Mouse (Mus musculus): ENCODE data around the gene Ntng2.

Ntng2 gene

DNA sequence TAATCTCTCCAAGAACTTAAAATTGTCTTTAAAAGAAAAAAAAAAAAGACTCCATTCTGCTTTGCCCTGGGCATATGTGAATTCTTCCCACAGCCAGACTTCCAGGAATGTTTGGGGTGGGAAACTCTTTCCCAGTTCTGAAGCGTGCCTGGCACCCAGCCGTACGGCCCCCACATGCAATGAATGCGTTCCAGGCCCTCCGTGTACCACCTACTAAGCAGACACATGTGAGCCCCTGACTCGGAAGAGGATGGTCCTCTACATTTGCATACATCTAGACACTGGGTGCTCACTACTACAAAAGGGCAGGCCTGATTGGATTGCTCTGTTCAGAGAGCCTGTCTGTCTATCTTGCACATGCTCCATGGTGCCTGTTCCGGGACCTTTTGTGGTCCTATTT is 17.0 kb downstream of the Ntng2 start:
- no peak for DNase-seq

DNA sequence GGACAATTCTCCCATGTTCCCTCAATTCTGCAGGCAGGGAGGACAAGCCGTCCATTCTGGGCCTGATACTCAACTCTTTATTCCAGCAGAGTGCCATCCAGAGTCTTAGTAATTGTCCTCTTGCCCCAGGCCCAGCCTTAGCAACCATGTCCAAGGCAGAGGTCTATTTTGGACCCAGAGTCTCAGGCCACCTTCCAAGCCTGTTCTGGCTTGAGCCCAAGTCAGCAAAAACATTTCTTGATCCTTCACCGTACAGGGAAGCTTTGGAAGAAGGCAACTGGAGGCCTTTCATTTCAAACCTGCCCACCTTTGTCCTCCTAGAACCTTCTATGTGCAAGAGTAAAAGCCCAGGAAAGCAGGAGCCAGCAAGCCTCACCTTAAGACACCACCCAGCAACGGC is 17.8 kb downstream of the Ntng2 start:
- no peak for DNase-seq

DNA sequence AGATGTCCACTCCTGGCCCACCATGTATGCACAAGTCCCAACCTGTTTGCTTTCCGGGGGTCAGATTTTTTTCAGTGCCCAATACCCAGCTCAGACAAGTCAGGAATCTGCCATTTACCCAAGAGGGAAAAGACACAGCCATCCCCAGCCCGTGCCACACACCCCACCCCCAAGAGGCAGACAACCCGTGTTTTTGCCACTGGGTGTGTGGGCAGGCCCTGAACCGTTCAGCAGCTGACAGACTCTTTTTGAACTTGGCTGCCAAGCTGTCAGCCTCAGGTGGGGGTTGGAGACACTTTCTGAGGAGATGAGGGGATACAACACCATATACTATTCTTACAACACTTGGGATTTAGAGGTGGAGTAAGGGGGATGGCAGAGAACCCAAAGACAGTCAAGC is 18.8 kb downstream of the Ntng2 start:
- no peak for DNase-seq

DNA sequence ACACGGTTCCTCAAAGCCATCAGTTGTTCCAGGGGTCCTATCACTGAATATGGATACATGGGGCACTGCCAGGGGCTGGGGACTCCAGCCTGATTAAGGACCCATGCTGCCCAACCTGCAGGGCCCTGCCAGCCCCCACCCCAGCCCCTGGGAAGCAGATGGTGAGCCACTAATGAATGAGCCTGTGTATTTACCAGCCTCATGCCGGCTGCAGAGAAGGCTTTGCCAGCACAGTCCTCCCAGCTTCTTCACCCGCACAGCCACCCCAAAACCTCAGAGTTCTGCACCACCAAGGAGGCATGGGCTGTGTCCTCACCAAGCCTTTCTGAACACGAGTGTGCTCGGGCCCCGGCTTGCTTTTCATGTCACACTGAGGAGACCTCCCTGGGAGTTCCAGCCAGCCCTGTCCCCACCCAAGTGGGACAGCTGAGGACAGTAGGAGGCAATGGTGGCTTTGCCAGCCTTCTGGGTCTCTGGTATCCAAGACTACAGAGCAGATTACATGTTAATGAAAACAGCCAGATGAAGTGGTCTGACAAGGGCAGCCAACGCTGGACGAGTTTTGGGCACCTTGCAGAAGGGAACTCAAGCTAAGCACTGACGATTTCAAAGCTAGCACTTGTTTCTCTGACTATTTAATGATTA is 22.5 kb downstream of the Ntng2 start:
- no peak for DNase-seq

DNA sequence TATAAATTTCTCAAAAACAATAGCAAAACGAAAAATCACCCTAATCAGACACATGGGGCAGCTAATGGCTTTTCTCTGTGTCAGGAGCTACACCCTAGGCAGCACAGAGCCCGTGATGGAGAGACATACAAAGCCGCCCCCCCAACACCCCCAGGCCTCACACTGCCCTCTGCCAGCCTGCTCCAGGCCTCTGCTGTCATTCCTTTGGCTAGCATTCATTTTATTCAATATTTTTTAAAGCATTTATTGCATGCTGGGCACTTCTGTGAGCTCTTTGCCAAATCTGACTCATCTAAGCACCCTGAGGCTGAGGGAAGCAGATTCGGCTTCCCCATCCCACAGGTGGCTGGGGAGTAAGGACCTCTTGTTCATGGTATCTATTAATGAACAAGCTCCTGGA is 26.1 kb downstream of the Ntng2 start:
- DNase-seq = no peak

DNA sequence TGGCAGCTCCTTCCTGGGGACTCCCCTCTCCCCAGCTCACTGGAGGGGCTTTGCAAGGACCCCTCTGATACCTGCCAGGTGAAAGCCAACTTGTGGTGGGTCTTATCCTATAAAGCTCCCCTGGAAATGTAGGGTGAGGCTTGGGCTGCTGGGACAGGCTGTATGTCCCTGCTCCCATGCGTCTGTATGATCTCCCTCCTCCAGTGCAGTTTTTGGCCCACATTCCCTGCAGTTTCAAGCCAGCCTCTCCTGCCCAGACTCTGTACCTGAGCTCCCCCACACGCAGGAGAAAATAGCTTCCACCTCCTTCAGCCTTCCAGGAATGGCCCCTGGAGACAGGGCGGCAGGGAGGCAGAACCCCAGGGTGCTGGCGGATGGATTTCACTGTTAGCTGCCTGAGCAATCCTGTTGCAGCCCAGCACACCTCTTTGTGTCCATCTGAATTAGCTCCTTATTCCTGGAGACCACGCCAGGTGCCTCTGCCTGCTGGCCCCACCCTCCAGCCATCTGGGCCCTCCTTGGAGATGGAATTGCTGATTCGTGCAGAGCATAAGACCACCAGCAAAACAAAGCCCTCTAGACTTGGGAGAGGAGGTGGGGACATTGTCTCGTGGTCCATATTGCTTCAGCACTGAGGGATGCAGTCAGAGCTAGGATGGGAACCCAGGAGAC is 29.1 kb downstream of the Ntng2 start:
- peak; percentile 39 for DNase-seq

DNA sequence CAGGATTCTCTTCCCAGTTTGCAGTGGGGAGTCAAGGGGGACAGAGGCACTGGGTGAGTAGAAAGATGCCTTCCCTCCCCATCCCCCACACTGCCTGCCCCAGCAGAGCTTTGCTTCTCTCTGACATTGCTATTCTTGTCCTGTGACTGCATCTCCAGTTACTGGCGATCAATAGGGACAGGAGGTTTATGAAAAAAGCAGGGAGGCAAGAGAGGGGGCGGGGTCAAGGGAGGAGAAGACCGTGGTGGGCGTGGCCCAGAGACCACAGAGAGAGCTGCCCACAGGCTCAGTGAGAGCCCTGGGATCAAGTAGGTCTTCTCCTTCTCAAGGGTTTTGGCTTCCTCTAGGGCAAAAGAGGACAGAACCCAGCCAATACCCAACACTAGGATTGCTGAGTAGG is 30.5 kb downstream of the Ntng2 start:
- DNase-seq = no peak

DNA sequence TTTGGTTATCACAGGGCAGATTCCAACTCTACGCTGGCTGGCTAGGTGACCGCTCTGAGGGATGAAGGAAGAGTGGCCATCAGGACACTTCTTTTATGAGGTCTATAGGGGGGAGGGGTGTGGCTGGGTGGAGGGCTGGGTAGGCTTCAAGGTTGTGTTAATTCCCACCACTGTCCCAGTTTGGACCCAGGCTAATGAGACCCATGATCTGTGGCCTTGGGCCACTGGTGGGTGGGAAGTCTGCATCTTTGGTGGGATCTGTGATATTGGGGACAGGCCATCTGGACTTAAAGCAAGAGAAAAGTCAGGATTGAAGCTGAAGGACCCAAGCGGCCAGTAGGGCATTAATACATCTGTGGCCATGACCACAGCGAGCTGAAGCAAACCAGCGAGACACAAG is 34.0 kb downstream of the Ntng2 start:
- peak; percentile 68 for DNase-seq

DNA sequence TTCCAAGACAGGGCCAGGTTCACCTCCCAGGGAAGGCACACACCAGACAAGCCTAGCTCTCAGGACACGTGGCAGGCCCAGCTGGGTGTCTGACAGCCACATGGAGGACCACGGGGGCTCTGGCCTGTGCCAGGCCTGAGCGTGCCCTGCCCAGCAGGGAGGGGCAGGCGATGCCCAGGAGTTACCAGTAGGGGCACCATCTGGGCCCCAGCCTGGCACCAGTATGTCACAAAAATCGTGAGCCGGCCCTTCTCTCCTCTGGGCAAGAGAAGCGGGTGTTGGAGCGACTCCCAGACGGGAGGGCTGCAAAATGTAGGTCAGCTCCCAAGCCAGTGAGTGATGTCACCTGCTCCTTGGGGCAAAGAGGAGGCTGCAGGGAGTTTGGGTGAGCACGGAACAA is 34.9 kb downstream of the Ntng2 start:
- DNase-seq = peak; percentile 99

DNA sequence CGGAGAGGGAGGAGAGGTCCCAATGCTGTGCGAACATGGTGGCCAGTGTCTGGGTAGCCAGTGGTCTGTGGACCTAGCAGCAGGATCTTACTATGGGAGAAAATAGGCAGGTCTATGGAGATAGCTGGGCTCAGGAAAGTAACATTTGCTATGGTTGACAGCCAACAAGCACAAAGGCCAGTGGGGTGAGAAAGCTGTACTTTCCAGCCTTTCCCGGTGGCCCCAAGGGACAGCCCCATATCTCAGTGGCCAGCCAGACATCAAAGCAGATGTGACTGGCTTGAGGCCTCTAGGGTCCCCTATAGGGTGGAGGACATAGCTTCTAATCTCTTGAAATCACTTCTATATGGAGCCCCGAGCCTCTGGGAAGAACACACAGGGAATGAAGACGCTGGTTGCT is 35.8 kb downstream of the Ntng2 start:
- DNase-seq = peak; percentile 59

DNA sequence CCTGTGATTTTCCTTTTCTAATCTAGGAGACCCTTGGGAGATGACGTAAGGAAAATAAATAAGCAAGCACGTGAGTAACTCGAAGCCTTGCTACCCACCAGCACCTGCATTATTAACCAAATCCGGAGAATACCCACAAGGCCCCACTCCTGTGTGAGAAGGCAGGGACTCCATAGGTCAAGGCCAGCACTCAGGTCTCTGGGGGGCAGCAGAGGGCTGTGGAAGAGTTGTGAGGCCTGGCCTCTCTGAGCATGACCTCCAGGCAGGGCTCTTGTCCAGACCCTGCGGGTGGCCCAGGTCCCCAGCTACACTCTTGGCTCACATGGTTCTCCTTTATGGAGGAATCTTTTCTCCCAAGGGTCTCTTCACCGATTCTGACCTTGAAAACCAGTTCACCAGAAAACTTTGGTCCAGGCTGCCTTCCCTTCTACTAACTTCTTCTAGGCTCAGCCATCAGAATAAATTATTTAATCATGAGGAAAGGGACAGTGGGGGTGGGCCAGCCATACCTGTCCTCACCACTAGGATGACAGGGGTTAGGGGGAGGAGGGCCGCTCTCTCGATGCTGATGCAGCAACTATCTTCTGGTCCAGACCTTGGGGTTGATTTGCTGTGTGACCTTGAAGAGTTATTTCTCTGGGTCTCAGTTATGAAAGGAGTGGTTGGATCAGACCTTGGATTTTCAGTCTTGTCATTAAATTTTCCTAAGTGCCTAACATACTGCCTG is 36.4 kb downstream of the Ntng2 start:
- peak; percentile 87 for DNase-seq

DNA sequence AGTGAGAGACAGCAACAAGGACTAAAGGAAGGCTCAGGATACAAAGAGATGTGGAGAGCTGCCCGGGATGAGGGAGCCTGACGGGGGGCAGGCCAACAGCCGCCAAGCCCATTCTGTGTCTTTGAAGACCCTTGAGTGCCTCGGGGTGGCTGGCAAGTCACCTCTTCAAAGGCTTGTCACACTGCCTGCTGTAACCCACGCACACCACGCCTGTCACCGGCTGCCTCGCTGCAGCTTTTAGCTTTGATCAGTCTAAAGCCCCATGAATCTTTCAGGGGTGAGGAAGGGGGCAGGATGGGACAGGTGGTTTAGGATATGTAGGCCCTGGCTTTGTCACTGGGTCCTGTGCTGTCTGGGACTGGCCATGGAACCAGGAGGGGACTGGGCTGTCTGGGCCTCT is 46.6 kb downstream of the Ntng2 start:
- DNase-seq = no peak

DNA sequence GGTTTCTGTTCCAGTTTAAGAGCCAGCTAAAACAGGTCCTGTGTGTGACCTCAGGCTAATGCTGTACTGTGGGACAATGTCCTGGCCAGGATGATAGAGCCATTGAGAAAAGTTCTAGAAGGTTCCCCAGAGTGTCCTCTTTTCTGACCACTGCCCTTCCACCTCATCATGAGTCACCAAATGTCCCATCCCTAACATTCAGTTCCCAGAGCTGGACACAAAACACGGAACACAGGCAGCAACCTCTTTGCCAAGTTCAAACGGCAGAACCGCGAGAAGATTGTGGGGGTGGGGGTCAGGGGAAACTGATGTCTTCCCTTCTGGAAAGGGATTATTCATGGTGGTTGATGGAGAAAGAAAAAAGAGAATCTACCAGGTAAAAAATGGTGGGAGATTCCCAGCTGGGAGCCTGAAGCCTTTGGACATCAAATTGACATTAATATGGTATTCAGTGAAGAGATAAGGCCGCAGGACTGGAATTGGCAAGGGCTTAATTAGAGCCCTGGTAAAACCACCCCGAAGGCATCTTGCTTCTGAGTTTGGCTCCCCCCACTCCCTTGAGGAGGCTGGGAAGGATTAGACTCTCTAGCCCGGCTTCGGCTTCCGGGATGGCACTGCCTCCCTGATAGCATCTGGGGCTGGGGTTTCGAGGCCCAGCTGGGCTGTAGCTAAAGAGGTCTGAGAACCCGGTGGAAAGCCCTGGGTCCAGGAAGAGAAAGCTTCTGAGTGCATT is 51.4 kb downstream of the Ntng2 start:
- peak; percentile 11 for DNase-seq

DNA sequence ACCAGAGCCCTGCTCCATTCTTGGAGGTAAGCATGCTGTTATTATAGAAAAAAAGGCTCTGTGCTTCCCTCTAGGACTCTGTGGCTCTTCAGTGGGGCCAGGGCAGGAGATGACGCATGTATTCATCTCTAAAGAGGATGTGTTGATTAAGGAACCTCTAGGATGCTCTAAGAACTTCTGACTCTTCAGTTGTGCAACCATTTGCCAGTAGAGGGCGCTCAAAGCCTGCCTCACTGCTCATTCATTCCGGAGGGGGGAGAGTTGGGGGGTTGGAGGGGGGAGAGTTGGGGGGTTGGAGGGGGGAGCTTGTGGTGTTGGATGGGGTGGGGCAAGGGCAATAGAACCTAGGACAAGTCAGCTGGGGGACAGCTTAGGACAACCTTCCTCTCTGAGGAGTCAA is 52.9 kb downstream of the Ntng2 start:
- peak; percentile 72 for DNase-seq

DNA sequence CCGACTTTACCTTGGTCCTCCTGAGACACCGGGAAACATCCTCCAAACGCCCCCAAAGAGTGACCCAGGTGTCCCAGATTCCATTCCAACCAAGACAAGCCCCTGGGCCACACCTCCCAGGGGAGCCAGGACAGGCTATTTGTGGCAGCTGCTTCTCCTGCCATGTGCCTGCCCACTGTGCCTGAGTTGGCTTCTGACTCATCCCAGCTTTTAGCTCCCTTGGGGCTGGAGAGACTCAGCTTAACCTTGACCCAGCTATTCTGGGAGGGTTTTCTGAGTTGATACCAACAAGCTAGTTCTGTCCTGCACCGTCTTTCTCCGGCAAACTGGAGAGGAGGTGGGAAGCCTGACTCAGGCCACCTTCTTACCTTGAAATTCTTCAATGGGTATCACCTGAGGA is 54.4 kb downstream of the Ntng2 start:
- peak; percentile 16 for DNase-seq

DNA sequence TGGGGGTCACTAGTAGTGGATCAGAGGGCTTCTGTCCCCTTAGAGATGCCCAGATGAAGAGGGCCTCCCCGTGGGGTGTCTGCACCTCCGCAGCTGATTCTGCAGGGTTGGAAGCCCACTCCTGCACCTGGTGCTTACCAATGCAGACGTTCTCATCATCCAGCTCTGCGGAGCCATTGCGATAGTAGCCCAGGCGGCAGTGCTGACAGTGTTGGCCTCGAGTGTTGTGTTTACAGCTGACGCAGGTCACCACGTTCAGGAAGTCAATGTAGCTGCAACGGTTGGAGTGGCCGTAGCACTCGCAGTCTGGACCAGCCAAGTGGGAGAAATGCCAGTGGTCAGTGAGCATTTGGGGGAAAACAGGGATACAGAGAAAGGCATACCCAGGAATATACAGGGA is 56.0 kb downstream of the Ntng2 start:
- DNase-seq = peak; percentile 10

DNA sequence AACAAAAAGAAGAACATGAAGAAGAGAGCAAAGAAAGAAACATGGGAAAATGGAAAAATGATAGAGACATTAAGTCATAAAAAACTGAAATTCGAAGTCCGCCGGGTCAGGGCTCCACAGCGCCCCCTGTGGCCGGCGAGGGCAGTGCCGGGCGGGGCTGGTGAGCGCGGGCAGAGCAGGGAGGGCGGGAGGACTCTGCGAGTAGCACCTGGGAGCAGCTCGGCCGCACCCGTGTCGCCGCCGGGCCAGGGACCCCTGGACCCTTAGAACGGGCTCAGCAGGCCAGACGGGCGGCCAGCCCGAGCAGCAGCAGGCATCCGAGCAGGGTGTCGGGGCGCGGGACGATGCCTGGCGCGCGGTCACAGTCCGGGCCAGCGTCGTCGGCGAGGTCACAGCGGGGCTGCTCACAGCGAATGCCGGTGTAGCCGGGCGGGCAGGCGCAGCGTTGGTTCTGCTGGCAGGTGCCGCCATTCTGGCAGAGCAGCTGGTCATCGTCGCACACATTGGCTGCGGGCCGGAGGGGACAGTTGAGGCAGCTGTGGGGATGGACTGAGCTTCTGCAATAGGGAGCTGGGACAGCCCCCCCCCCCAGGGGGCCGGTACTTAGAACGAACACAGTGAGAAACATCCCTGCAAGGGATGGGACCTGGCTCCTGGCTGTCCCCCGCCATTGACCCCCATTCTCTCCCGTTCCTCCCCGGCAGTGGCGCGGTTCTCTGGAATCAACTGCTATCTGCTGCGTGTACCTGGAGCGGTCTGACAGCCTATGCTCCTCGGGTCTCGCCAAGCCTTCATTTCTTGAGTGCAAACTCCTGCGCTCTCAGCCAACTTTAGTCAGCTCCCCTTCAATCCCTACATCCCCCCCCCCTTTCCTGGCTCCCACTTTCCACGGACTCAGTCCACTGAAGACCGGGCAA is 58.0 kb downstream of the Ntng2 start:
- peak; percentile 92 for DNase-seq

DNA sequence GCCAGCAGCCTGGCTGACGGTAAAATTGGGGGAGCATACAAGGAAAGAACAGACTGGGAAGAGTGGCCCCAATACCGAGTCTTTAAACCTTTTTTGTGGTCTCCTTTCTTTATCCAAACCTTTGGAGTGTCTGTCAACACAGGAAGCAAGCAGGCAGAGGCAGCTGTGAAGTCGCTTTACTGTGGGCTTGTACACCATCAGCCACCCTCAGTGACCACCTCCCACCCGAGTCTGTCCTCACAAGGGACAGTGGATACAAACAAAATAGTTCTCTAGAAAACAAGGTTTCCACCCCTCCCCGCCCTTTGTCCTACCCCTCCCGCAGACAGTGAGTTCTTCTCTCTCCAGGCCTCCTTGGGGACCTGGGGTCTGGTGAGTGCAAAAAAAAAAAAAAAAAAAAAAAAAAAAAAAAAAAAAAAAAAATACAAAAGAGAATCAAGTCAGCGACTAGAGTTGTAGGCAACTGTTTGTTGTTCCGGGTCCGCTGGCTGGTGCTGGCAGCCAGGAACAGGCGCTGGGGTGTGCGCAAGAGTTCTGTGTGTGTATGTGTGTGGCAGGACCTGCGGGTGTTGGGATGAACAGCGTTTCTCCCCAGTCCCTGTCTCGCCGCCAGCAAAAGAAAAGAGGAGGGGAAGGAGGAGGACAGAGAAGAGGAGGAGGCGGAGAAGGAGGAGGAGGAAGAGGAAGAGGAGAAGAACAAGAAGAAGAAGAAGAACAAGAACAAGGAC is 58.8 kb downstream of the Ntng2 start:
- no peak for DNase-seq

DNA sequence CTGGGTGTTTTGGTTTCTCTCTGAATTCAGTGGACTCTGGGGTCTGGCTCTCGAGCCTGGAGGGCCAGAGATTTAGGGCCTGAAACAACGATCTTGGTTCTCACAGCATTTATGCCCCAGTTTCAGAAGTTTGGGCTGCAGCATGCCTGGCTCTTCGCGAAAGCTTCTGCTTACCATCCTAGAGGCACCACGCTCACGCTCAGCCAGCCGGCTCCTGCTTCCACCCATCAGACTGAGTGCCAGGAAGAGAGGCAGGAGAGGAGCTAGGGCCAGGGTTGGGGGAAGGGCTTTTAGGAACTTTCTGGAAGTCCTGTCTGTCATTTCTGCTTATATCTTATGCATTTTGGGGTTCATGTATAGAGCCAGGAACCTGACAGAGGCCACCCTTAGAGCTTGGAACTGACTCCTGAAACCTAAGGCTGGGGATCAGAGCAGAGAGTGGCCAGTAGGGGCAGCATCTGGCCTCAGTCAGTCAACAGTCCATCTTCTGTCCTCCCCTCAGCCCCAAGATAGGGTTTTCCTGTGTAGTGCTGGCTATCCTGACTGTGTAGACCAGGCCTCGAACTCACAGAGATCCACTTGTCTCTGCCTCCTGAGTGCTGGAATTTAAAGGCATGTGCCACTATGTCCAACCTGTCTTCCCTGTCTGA is 60.1 kb downstream of the Ntng2 start:
- peak; percentile 8 for DNase-seq

DNA sequence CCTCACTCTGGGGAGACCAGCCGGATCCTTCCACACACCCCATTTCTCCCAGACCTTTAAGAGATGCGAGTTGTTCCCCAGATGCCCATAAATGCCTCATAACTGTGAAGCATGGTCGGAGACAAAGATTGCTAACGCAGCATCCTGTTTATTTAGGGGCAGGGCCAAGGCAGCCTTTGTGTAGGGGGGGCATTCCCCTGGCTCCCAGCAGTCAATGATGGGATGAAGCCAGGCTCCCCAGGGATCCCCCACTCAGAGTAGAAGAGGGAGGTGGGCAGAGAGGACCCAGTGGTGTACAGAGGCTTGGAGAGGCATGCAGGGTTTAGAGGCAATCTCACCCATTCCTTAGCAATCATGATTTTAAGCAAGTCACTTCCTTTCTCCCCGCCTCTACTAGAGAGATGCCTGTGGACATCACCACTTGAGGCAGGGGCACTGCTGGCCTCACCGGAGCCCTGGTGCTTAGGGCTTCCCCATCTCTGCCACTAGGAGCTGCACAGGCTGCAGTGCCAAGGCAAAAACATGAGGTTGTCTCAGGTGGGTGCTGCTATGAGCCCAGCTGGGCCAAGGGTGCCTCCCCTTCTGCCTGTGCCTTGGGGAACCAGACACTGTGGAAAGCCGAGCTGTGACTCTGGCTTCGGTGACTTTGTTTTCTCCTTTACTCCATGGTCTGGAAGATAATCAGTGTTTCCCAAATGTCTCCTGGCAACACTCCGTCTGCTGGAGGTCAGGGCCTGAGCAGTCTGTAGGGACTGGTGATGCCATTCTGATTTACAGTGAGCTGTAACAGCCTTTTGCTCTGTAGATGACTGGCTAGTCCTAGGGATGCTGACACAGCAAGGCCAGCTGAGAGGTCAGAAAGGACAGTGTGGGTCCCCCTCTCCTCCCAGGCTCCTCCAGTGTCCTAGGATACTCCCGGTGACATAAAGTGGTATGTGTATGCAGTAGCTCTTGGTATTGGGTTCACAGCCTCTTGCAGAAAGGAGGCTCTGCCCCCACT is 61.3 kb downstream of the Ntng2 start:
- DNase-seq = no peak

Measured in cerebellum, adult 9-10 months (tissue).